Mouse (Mus musculus): ENCODE results near the gene Xpo6. TPM values are rescaled to one million over a fixed set of nuclear protein-coding genes. Genes with fewer than 3 reads are reported as not detected.

Gene Xpo6
- total RNA-seq, 1 experiment: 92.7 TPM

GRCm38 (mm10) chr7:126080949-126081654 lies 119.2 kb downstream of the Xpo6 start:
- no peak overlapping the region for H3K9ac ChIP-seq (ENCODE audit: insufficient read depth, low read depth, low read length, poor library complexity, severe bottlenecking)
- peak overlapping the region; percentile 65 to 72 for H3K4me3 ChIP-seq (ENCODE audit: insufficient read depth in 1 of 2, low read depth in 1 of 2, low read length in 2 of 2, poor library complexity in 1 of 2, severe bottlenecking in 1 of 2)
- TF ChIP-seq ZNF384 (IDR thresholded peaks at IDR 0.05; ENCODE audit: low read depth, low read length) (no peak), MAFK (IDR thresholded peaks at IDR 0.05; ENCODE audit: insufficient read depth, low read depth, low read length) (no peak), ZC3H11A (IDR thresholded peaks at IDR 0.05; ENCODE audit: borderline replicate concordance, low read depth, low read length) (no peak), CHD2 (IDR thresholded peaks at IDR 0.05; ENCODE audit: low read depth, low read length) (no peak), HCFC1 (IDR thresholded peaks at IDR 0.05; ENCODE audit: borderline replicate concordance, insufficient read depth, low read length) (no peak)
- DNase-seq (ENCODE audit: low read depth, low spot score): no peak
- H3K4me1 ChIP-seq (ENCODE audit: control insufficient read depth in 2 of 2, insufficient read depth in 2 of 2, low read length in 2 of 2, poor library complexity in 1 of 2): no peaks in the 10 kb centered on the region
- in situ Hi-C loops (cut with MboI; ENCODE audit: low sequenced_read_pairs in 2 of 2, unreplicated experiment in 2 of 2): no loop called here
- no peaks in the 10 kb centered on the region for H3K9me3 ChIP-seq (ENCODE audit: control insufficient read depth, insufficient read depth, low read depth, low read length)
- no peak overlapping the region for H3K27ac ChIP-seq (ENCODE audit: insufficient read depth, low read depth, low read length, poor library complexity, severe bottlenecking)
- H3K36me3 ChIP-seq (ENCODE audit: control insufficient read depth, insufficient read depth, low read length, poor library complexity, severe bottlenecking): no peaks in the 10 kb centered on the region

- in situ Hi-C loops (cut with MboI; ENCODE audit: low sequenced_read_pairs in 2 of 2, unreplicated experiment in 2 of 2): no loop called here
- Histone ChIP-seq H3K9me3 (ENCODE audit: control insufficient read depth, insufficient read depth, low read depth, low read length) (no peaks in the 10 kb centered on the region), H3K27ac (ENCODE audit: insufficient read depth, low read depth, low read length, poor library complexity, severe bottlenecking) (no peak overlapping the region), H3K9ac (ENCODE audit: insufficient read depth, low read depth, low read length, poor library complexity, severe bottlenecking) (no peak overlapping the region), H3K4me3 (ENCODE audit: insufficient read depth in 1 of 2, low read depth in 1 of 2, low read length in 2 of 2, poor library complexity in 1 of 2, severe bottlenecking in 1 of 2) (no peak overlapping the region), H3K36me3 (ENCODE audit: control insufficient read depth, insufficient read depth, low read length, poor library complexity, severe bottlenecking) (no peaks in the 10 kb centered on the region), H3K4me1 (ENCODE audit: control insufficient read depth in 2 of 2, insufficient read depth in 2 of 2, low read length in 2 of 2, poor library complexity in 1 of 2) (no peaks in the 10 kb centered on the region)
- TF ChIP-seq MAFK (IDR thresholded peaks at IDR 0.05; ENCODE audit: insufficient read depth, low read depth, low read length) (no peak), HCFC1 (IDR thresholded peaks at IDR 0.05; ENCODE audit: borderline replicate concordance, insufficient read depth, low read length) (no peak), CHD2 (IDR thresholded peaks at IDR 0.05; ENCODE audit: low read depth, low read length) (no peak), ZC3H11A (IDR thresholded peaks at IDR 0.05; ENCODE audit: borderline replicate concordance, low read depth, low read length) (no peak), ZNF384 (IDR thresholded peaks at IDR 0.05; ENCODE audit: low read depth, low read length) (no peak)
- DNase-seq (ENCODE audit: low read depth, low spot score): no peak
Observed at GRCm38 (mm10) chr7:126076935-126077334, 123.4 kb downstream of the Xpo6 start.

- Histone ChIP-seq H3K4me1 (ENCODE audit: control insufficient read depth in 2 of 2, insufficient read depth in 2 of 2, low read length in 2 of 2, poor library complexity in 1 of 2) (no peaks in the 10 kb centered on the region), H3K9ac (ENCODE audit: insufficient read depth, low read depth, low read length, poor library complexity, severe bottlenecking) (no peak overlapping the region), H3K4me3 (ENCODE audit: insufficient read depth in 1 of 2, low read depth in 1 of 2, low read length in 2 of 2, poor library complexity in 1 of 2, severe bottlenecking in 1 of 2) (no peak overlapping the region), H3K9me3 (ENCODE audit: control insufficient read depth, insufficient read depth, low read depth, low read length) (no peaks in the 10 kb centered on the region), H3K36me3 (ENCODE audit: control insufficient read depth, insufficient read depth, low read length, poor library complexity, severe bottlenecking) (no peaks in the 10 kb centered on the region), H3K27ac (ENCODE audit: insufficient read depth, low read depth, low read length, poor library complexity, severe bottlenecking) (peak overlapping the region; percentile 12; the same call in 1 of the 2 replicates)
- in situ Hi-C loops (cut with MboI; ENCODE audit: low sequenced_read_pairs in 2 of 2, unreplicated experiment in 2 of 2): no loop called here
- no peak for DNase-seq (ENCODE audit: low read depth, low spot score)
- TF ChIP-seq HCFC1 (IDR thresholded peaks at IDR 0.05; ENCODE audit: borderline replicate concordance, insufficient read depth, low read length) (no peak), MAFK (IDR thresholded peaks at IDR 0.05; ENCODE audit: insufficient read depth, low read depth, low read length) (no peak), ZC3H11A (IDR thresholded peaks at IDR 0.05; ENCODE audit: borderline replicate concordance, low read depth, low read length) (no peak), ZNF384 (IDR thresholded peaks at IDR 0.05; ENCODE audit: low read depth, low read length) (no peak), CHD2 (IDR thresholded peaks at IDR 0.05; ENCODE audit: low read depth, low read length) (no peak)
Observed at GRCm38 (mm10) chr7:126075058-126075457, 125.2 kb downstream of the Xpo6 start.

GRCm38 (mm10) chr7:126070321-126070720 lies 130.0 kb downstream of the Xpo6 start:
- no peak; the same call in 1 of the 2 replicates for TF ChIP-seq ZC3H11A (IDR thresholded peaks at IDR 0.05; ENCODE audit: borderline replicate concordance, low read depth, low read length)
- no peak for TF ChIP-seq CHD2 (IDR thresholded peaks at IDR 0.05; ENCODE audit: low read depth, low read length)
- no peak for TF ChIP-seq ZNF384 (IDR thresholded peaks at IDR 0.05; ENCODE audit: low read depth, low read length)
- no peak for TF ChIP-seq MAFK (IDR thresholded peaks at IDR 0.05; ENCODE audit: insufficient read depth, low read depth, low read length)
- TF ChIP-seq HCFC1 (IDR thresholded peaks at IDR 0.05; ENCODE audit: borderline replicate concordance, insufficient read depth, low read length): no peak
- in situ Hi-C loops (cut with MboI; ENCODE audit: low sequenced_read_pairs in 2 of 2, unreplicated experiment in 2 of 2): no loop called here

More at GRCm38 (mm10) chr7:126070321-126070720, 130.0 kb downstream of the Xpo6 start:
- Histone ChIP-seq H3K36me3 (ENCODE audit: control insufficient read depth, insufficient read depth, low read length, poor library complexity, severe bottlenecking) (no peaks in the 10 kb centered on the region), H3K9ac (ENCODE audit: insufficient read depth, low read depth, low read length, poor library complexity, severe bottlenecking) (no peak overlapping the region), H3K4me3 (ENCODE audit: insufficient read depth in 1 of 2, low read depth in 1 of 2, low read length in 2 of 2, poor library complexity in 1 of 2, severe bottlenecking in 1 of 2) (no peak overlapping the region), H3K9me3 (ENCODE audit: control insufficient read depth, insufficient read depth, low read depth, low read length) (no peaks in the 10 kb centered on the region), H3K27ac (ENCODE audit: insufficient read depth, low read depth, low read length, poor library complexity, severe bottlenecking) (no peak overlapping the region), H3K4me1 (ENCODE audit: control insufficient read depth in 2 of 2, insufficient read depth in 2 of 2, low read length in 2 of 2, poor library complexity in 1 of 2) (no peaks in the 10 kb centered on the region)
- DNase-seq (ENCODE audit: low read depth, low spot score): no peak
